Mouse (Mus musculus) stomach, embryonic 16.5 days (tissue): ENCODE data around the gene Laptm4a. TPM values are rescaled to one million over a fixed set of nuclear protein-coding genes. Genes with fewer than 3 reads are reported as not detected.

Source experiments
- ATAC-seq: fragments of 200-750 bp; cut with Nextera tagmentation; 2 replicates; pipeline ENCODE4 v1.8.0; 2017; ENCODE audit warnings: moderate number of reproducible peaks, moderate TSS enrichment; ENCODE audit not compliant: insufficient read depth, low FRiP score
- H3K27ac ChIP-seq: fragments of 300-500 bp; sonication (generic); 2 replicates; pipeline ENCODE4 v1.5.1; 2014; ENCODE audit warnings: low read length
- H3K27me3 ChIP-seq: fragments of 300-500 bp; sonication (generic); 2 replicates; pipeline ENCODE4 v1.6.1; 2014; ENCODE audit warnings: low read length, control low read depth, mixed read lengths; ENCODE audit not compliant: control insufficient read depth, insufficient read depth
- H3K36me3 ChIP-seq: fragments of 300-500 bp; sonication (generic); 2 replicates; pipeline ENCODE4 v1.6.1; 2014; ENCODE audit warnings: low read length; ENCODE audit not compliant: control insufficient read depth, insufficient read depth
- H3K4me1 ChIP-seq: fragments of 300-500 bp; sonication (generic); 2 replicates; pipeline ENCODE4 v1.6.1; 2014; ENCODE audit warnings: low read length, control low read depth, mixed read lengths; ENCODE audit not compliant: control insufficient read depth, insufficient read depth
- H3K4me2 ChIP-seq: fragments of 300-500 bp; sonication (generic); 2 replicates; pipeline ENCODE4 v1.6.1; 2014; ENCODE audit warnings: low read depth, low read length, mixed read lengths
- H3K4me3 ChIP-seq: fragments of 300-500 bp; sonication (generic); replicated peaks from 2 replicates; pipeline ENCODE4 v1.5.1; 2014; ENCODE audit warnings: mild to moderate bottlenecking, low read length
- H3K9ac ChIP-seq: fragments of 300-500 bp; sonication (generic); 2 replicates; pipeline ENCODE4 v1.6.1; 2014; ENCODE audit warnings: low read length
- H3K9me3 ChIP-seq: fragments of 300-500 bp; sonication (generic); replicated peaks from 2 replicates; pipeline ENCODE4 v1.6.1; 2016; ENCODE audit warnings: low read length, control low read depth; ENCODE audit not compliant: control insufficient read depth
- WGBS: fragments of 180-500 bp; shearing (Covaris S2); extraction: QIAGEN DNeasy Blood & Tissue Kit; methylation state at CpG from one replicate; pipeline ENCODE4 v1.1.7; 2014; 5-methylcytosine and 5-hydroxymethylcytosine counted together
- polyA plus RNA-seq: library from polyadenylated mRNA; unstranded; fragments of >200 nt; fragmentation: Nextera tagmentation; extraction: Ambion mirVana; gene quantifications from 2 replicates; pipeline ENCODE4 v1.2.1, GENCODE M21; 2015

Gene Laptm4a
- polyA plus RNA-seq, 1 experiment from 2014 or later: 361 TPM

GRCm38 (mm10) chr12:8900107-8900698 lies 21.3 kb upstream of the Laptm4a start:
- Histone ChIP-seq H3K27ac (peak overlapping the region; percentile 46; the same call in 1 of the 2 replicates), H3K4me1 (peaks cover 21% of the 10 kb centered on the region), H3K9ac (no peak overlapping the region), H3K27me3 (no peaks in the 10 kb centered on the region), H3K9me3 (no peaks in the 10 kb centered on the region), H3K36me3 (no peaks in the 10 kb centered on the region), H3K4me2 (no peak overlapping the region), H3K4me3 (no peak overlapping the region)
- ATAC-seq: no peak
- 28% methylated on average over 4 of the region's 4 CpGs for WGBS

- 29% methylated on average over 5 of the region's 5 CpGs for WGBS
- no peak overlapping the region for H3K4me3 ChIP-seq
- H3K4me2 ChIP-seq: no peak overlapping the region
- no peak overlapping the region for H3K9ac ChIP-seq
- peak overlapping the region; percentile 77 for H3K27ac ChIP-seq
- ATAC-seq: peak; percentile 65
- no peaks in the 10 kb centered on the region for H3K27me3 ChIP-seq
- H3K4me1 ChIP-seq: peaks cover 21% of the 10 kb centered on the region
- H3K36me3 ChIP-seq: no peaks in the 10 kb centered on the region
- H3K9me3 ChIP-seq: no peaks in the 10 kb centered on the region
Observed at GRCm38 (mm10) chr12:8900919-8901663, 20.4 kb upstream of the Laptm4a start.

- Histone ChIP-seq H3K27ac (no peak overlapping the region), H3K4me3 (no peak overlapping the region), H3K4me1 (peaks cover 21% of the 10 kb centered on the region), H3K27me3 (no peaks in the 10 kb centered on the region), H3K9ac (no peak overlapping the region), H3K4me2 (no peak overlapping the region), H3K36me3 (no peaks in the 10 kb centered on the region), H3K9me3 (no peaks in the 10 kb centered on the region)
- WGBS: 37% methylated on average over 2 of the region's 2 CpGs
- ATAC-seq: no peak
Observed at GRCm38 (mm10) chr12:8901934-8902333, 19.5 kb upstream of the Laptm4a start.

GRCm38 (mm10) chr12:8902479-8902878 lies 19.0 kb upstream of the Laptm4a start:
- WGBS: 28% methylated on average over 3 of the region's 3 CpGs
- Histone ChIP-seq H3K27me3 (no peaks in the 10 kb centered on the region), H3K27ac (no peak overlapping the region), H3K9me3 (no peaks in the 10 kb centered on the region), H3K4me3 (no peak overlapping the region), H3K4me1 (peaks cover 21% of the 10 kb centered on the region), H3K4me2 (no peak overlapping the region), H3K9ac (no peak overlapping the region), H3K36me3 (no peaks in the 10 kb centered on the region)
- ATAC-seq: no peak

GRCm38 (mm10) chr12:8912860-8913685 lies 8.4 kb upstream of the Laptm4a start:
- H3K4me1 ChIP-seq: peaks cover 25% of the 10 kb centered on the region
- no peaks in the 10 kb centered on the region for H3K36me3 ChIP-seq
- H3K9me3 ChIP-seq: no peaks in the 10 kb centered on the region
- WGBS: 13% methylated on average over 16 of the region's 16 CpGs
- H3K27me3 ChIP-seq: no peaks in the 10 kb centered on the region
- no peak overlapping the region for H3K4me3 ChIP-seq
- peak; percentile 88 for ATAC-seq
- H3K27ac ChIP-seq: peak overlapping the region; percentile 82
- peak overlapping the region; percentile 13; the same call in 1 of the 2 replicates for H3K9ac ChIP-seq
- no peak overlapping the region; the same call in 1 of the 2 replicates for H3K4me2 ChIP-seq

- Histone ChIP-seq H3K4me1 (peaks cover 28% of the 10 kb centered on the region), H3K27ac (peak overlapping the region; percentile 82), H3K4me2 (no peak overlapping the region), H3K9me3 (no peaks in the 10 kb centered on the region), H3K36me3 (no peaks in the 10 kb centered on the region), H3K9ac (no peak overlapping the region), H3K27me3 (no peaks in the 10 kb centered on the region), H3K4me3 (no peak overlapping the region)
- no peak; the same call in 1 of the 2 replicates for ATAC-seq
- WGBS: 65% methylated on average over 9 of the region's 9 CpGs
Observed at GRCm38 (mm10) chr12:8913701-8914340, 7.6 kb upstream of the Laptm4a start.

- 53% methylated on average over 5 of the region's 5 CpGs for WGBS
- Histone ChIP-seq H3K27ac (peak overlapping the region; percentile 73), H3K9ac (peak overlapping the region; percentile 36)
Observed at GRCm38 (mm10) chr12:8916378-8916777, 5.1 kb upstream of the Laptm4a start.

GRCm38 (mm10) chr12:8919231-8919630 lies 2.2 kb upstream of the Laptm4a start:
- Histone ChIP-seq H3K9ac (no peak overlapping the region), H3K4me1 (peaks cover 27% of the 10 kb centered on the region), H3K9me3 (no peaks in the 10 kb centered on the region), H3K4me2 (no peak overlapping the region), H3K27ac (no peak overlapping the region), H3K36me3 (no peaks in the 10 kb centered on the region), H3K27me3 (no peaks in the 10 kb centered on the region), H3K4me3 (no peak overlapping the region)
- WGBS: 86% methylated on average over 3 of the region's 3 CpGs
- ATAC-seq: no peak

More at GRCm38 (mm10) chr12:8916378-8916777, 5.1 kb upstream of the Laptm4a start:
- Histone ChIP-seq H3K27me3 (no peaks in the 10 kb centered on the region), H3K4me3 (no peak overlapping the region), H3K4me1 (peaks cover 33% of the 10 kb centered on the region), H3K4me2 (no peak overlapping the region), H3K36me3 (no peaks in the 10 kb centered on the region), H3K9me3 (no peaks in the 10 kb centered on the region)
- ATAC-seq: no peak
